ENCODE assay signal across 20 mouse cellular contexts in genomic region chr13:46715976-46716639, GRCm38 (mm10). TPM values are rescaled to one million over a fixed set of nuclear protein-coding genes. Genes with fewer than 3 reads are reported as not detected.
DNase-seq lines count a peak whose midpoint lies in the region; ATAC-seq and TF ChIP-seq lines count a peak whose summit lies in the region.
"Had no signal": no experiment of that assay in that cellular context is flagged by ENCODE, and none has a peak within 500 bp of the region (broad histone marks: within the 10 kb centered on the region; RNA-seq: fewer than 3 reads in every experiment).

No protein-coding gene starts in this region.

- peak overlapping the region; percentile 41; the same call in 1 of the 2 replicates for H3K27ac ChIP-seq in gastrocnemius, adult 2 months
- no peak overlapping the region for H3K27ac ChIP-seq in embryonic facial prominence, embryonic 14.5 days (replicated peaks; ENCODE audit: low read depth, low read length)
- H3K27ac ChIP-seq in liver, embryonic 15.5 days (replicated peaks): peak overlapping the region; percentile 24
- H3K27ac ChIP-seq in forebrain, embryonic 11.5 days (ENCODE audit: low read depth, low read length): no peak overlapping the region
- H3K27ac ChIP-seq: embryonic facial prominence, embryonic 12.5 days; forebrain, embryonic 15.5 days; limb, embryonic 10.5 days had no signal

- peaks cover 67% of the 10 kb centered on the region for H3K36me3 ChIP-seq in G1E (replicated peaks)
- peaks cover 42% of the 10 kb centered on the region for H3K36me3 ChIP-seq in embryonic facial prominence, embryonic 14.5 days (ENCODE audit: control insufficient read depth, insufficient read depth, low read length)
- peaks cover 50% of the 10 kb centered on the region for H3K36me3 ChIP-seq in liver, embryonic 15.5 days (replicated peaks)
- peaks cover 4% of the 10 kb centered on the region; the same call in 1 of the 2 replicates for H3K36me3 ChIP-seq in forebrain, embryonic 11.5 days (ENCODE audit: control insufficient read depth, insufficient read depth, low read length)

- intact Hi-C loops in gastrocnemius, adult 2 months (cut with DNase I): no loop called here

- H3K4me1 ChIP-seq in G1E (ENCODE audit: insufficient read depth, low read depth, low read length): peaks cover 43% of the 10 kb centered on the region
- H3K4me1 ChIP-seq in embryonic facial prominence, embryonic 14.5 days (ENCODE audit: control insufficient read depth, insufficient read depth, low read length): no peaks in the 10 kb centered on the region
- H3K4me1 ChIP-seq in liver, embryonic 15.5 days (replicated peaks): peaks cover 34% of the 10 kb centered on the region
- H3K4me1 ChIP-seq in forebrain, embryonic 11.5 days (replicated peaks; ENCODE audit: control insufficient read depth, insufficient read depth, low read length): no peaks in the 10 kb centered on the region
- H3K4me1 ChIP-seq: embryonic facial prominence, embryonic 12.5 days had no signal

- ATAC-seq in G1E (ENCODE audit: extremely low read depth, insufficient number of reproducible peaks, low FRiP score, poor library complexity, severe bottlenecking): peak; percentile 78
- ATAC-seq in embryonic facial prominence, embryonic 14.5 days (ENCODE audit: low read depth): no peak
- peak; percentile 47 for ATAC-seq in liver, embryonic 15.5 days (ENCODE audit: insufficient read depth)
- ATAC-seq in forebrain, embryonic 11.5 days (replicated peaks; ENCODE audit: low FRiP score): no peak
- ATAC-seq: forebrain, embryonic 15.5 days had no signal

- no peak overlapping the region for H3K4me3 ChIP-seq in gastrocnemius, adult 2 months
- no peak overlapping the region; the same call in 1 of the 2 replicates for H3K4me3 ChIP-seq in G1E (ENCODE audit: low read depth, low read length)
- no peak overlapping the region for H3K4me3 ChIP-seq in embryonic facial prominence, embryonic 14.5 days (ENCODE audit: low read depth, low read length)
- H3K4me3 ChIP-seq in liver, embryonic 15.5 days (replicated peaks): no peak overlapping the region
- H3K4me3 ChIP-seq in forebrain, embryonic 11.5 days (ENCODE audit: low read depth, low read length): no peak overlapping the region
- H3K4me3 ChIP-seq: embryonic facial prominence, embryonic 12.5 days; forebrain, embryonic 15.5 days; limb, embryonic 10.5 days had no signal

- H3K27me3 ChIP-seq in G1E (ENCODE audit: insufficient read depth, low read length): no peaks in the 10 kb centered on the region
- no peaks in the 10 kb centered on the region for H3K27me3 ChIP-seq in embryonic facial prominence, embryonic 14.5 days (replicated peaks; ENCODE audit: control insufficient read depth, insufficient read depth, low read length)
- no peaks in the 10 kb centered on the region for H3K27me3 ChIP-seq in liver, embryonic 15.5 days
- H3K27me3 ChIP-seq in forebrain, embryonic 11.5 days (ENCODE audit: control insufficient read depth, insufficient read depth, low read length): no peaks in the 10 kb centered on the region
- H3K27me3 ChIP-seq: embryonic facial prominence, embryonic 12.5 days; forebrain, embryonic 15.5 days had no signal

- H3K9ac ChIP-seq in embryonic facial prominence, embryonic 14.5 days (ENCODE audit: low read depth, low read length): no peak overlapping the region
- no peak overlapping the region for H3K9ac ChIP-seq in liver, embryonic 15.5 days
- no peak overlapping the region for H3K9ac ChIP-seq in forebrain, embryonic 11.5 days (ENCODE audit: low read length)
- H3K9ac ChIP-seq: embryonic facial prominence, embryonic 12.5 days; forebrain, embryonic 15.5 days had no signal

- no peaks in the 10 kb centered on the region for H3K9me3 ChIP-seq in G1E (replicated peaks)
- H3K9me3 ChIP-seq in embryonic facial prominence, embryonic 14.5 days (ENCODE audit: control insufficient read depth, low read length): no peaks in the 10 kb centered on the region
- H3K9me3 ChIP-seq in liver, embryonic 15.5 days (replicated peaks): no peaks in the 10 kb centered on the region
- H3K9me3 ChIP-seq in forebrain, embryonic 11.5 days (ENCODE audit: control insufficient read depth, low read length): no peaks in the 10 kb centered on the region
- H3K9me3 ChIP-seq: embryonic facial prominence, embryonic 12.5 days; forebrain, embryonic 15.5 days; limb, embryonic 10.5 days had no signal

- WGBS in embryonic facial prominence, embryonic 14.5 days: 59% methylated on average over 3 of the region's 3 CpGs
- WGBS in liver, embryonic 15.5 days (ENCODE audit: insufficient replicate concordance): 31% methylated on average over 3 of the region's 3 CpGs
- 90% methylated on average over 3 of the region's 3 CpGs for WGBS in forebrain, embryonic 11.5 days

- DNase-seq in gastrocnemius, adult 2 months: no peak
- no peak for DNase-seq in gastrocnemius, adult 18-20 months (ENCODE audit: low spot score)
- DNase-seq in G1E (ENCODE audit: low spot score): no peak
- DNase-seq in embryonic facial prominence, embryonic 14.5 days (ENCODE audit: low spot score): peak; percentile 16
- no peak for DNase-seq in forebrain, embryonic 11.5 days (ENCODE audit: low spot score)
- no peak for DNase-seq in urinary bladder, adult 18-20 months (ENCODE audit: low spot score in 2 of 2)
- DNase-seq in urinary bladder, postnatal 4 days (ENCODE audit: low spot score in 2 of 2): no peak
- DNase-seq: adrenal gland, postnatal 25 days; cerebellum, postnatal 25 days; gastrocnemius, postnatal 14 days; kidney, adult 11 months; kidney, postnatal 14 days; right cerebral cortex, postnatal 25 days; thymus, postnatal 14 days had no signal

- H3K4me2 ChIP-seq in embryonic facial prominence, embryonic 14.5 days (ENCODE audit: low read depth, low read length): no peak overlapping the region
- H3K4me2 ChIP-seq in liver, embryonic 15.5 days: no peak overlapping the region
- H3K4me2 ChIP-seq in forebrain, embryonic 11.5 days (ENCODE audit: low read depth, low read length, severe bottlenecking): no peak overlapping the region
- H3K4me2 ChIP-seq: embryonic facial prominence, embryonic 12.5 days; forebrain, embryonic 15.5 days; heart, embryonic 11.5 days; midbrain, embryonic 11.5 days had no signal

- no peak for TF ChIP-seq CTCF in gastrocnemius, adult 2 months (IDR thresholded peaks at IDR 0.05)
- no peak for TF ChIP-seq CTCF in G1E (IDR thresholded peaks at IDR 0.05; ENCODE audit: low read depth, low read length)

RNA-seq across cellular contexts. Expression of gene Nup153, which starts 11.6 kb away (rescaled TPM):
- 10 to 100 TPM; 46.5 to 49.7 TPM for total RNA-seq in gastrocnemius, adult 2 months (2021)
- total RNA-seq in gastrocnemius, adult 18-20 months (2021): 10 to 100 TPM; 40.1 to 41.3 TPM
- total RNA-seq in G1E (2014; fragmentation: Nextera tagmentation) (186 and 235 TPM in 2 replicates), G1E (2017) (89.2 and 92.3 TPM in 2 replicates)
- polyA plus RNA-seq in G1E (2012): 21.1 and 24.8 TPM in 2 replicates
- 31.5 and 31.8 TPM in 2 replicates for polyA plus RNA-seq in embryonic facial prominence, embryonic 14.5 days (2014; fragmentation: Nextera tagmentation; extraction: Ambion mirVana)
- polyA plus RNA-seq in liver, embryonic 15.5 days (2015; fragmentation: Nextera tagmentation; extraction: Ambion mirVana): 16.5 and 17.2 TPM in 2 replicates
- 49.3 and 49.7 TPM in 2 replicates for polyA plus RNA-seq in forebrain, embryonic 11.5 days (2014; fragmentation: Nextera tagmentation; extraction: Ambion mirVana)

RNA-seq across cellular contexts. Expression of gene Fam8a1, which starts 46.8 kb away (rescaled TPM):
- total RNA-seq in gastrocnemius, adult 2 months (2021): 10 to 100 TPM; 29.7 to 34.3 TPM
- 10 to 100 TPM; 28.7 to 33.2 TPM for total RNA-seq in gastrocnemius, adult 18-20 months (2021)
- 39.4 and 44.9 TPM in 2 replicates for total RNA-seq in G1E (2014; fragmentation: Nextera tagmentation)
- total RNA-seq in G1E (2017): 26.3 and 29.0 TPM in 2 replicates
- 7.2 and 9.8 TPM in 2 replicates for polyA plus RNA-seq in G1E (2012)
- 13.3 and 14.6 TPM in 2 replicates for polyA plus RNA-seq in embryonic facial prominence, embryonic 14.5 days (2014; fragmentation: Nextera tagmentation; extraction: Ambion mirVana)
- 2.8 and 3.0 TPM in 2 replicates for polyA plus RNA-seq in liver, embryonic 15.5 days (2015; fragmentation: Nextera tagmentation; extraction: Ambion mirVana)
- polyA plus RNA-seq in forebrain, embryonic 11.5 days (2014; fragmentation: Nextera tagmentation; extraction: Ambion mirVana): 9.3 and 10.8 TPM in 2 replicates

Comparison
In these comparisons a context has a peak if more than half of its experiments do, and no peak if none do; other contexts are left out.
1. H3K27ac ChIP-seq: peak in gastrocnemius, adult 2 months (single experiment) and liver, embryonic 15.5 days (single experiment); none in embryonic facial prominence, embryonic 14.5 days (single experiment) and forebrain, embryonic 11.5 days (single experiment).
2. ATAC-seq: peak in G1E (single experiment) and liver, embryonic 15.5 days (single experiment); none in embryonic facial prominence, embryonic 14.5 days (single experiment) and forebrain, embryonic 11.5 days (single experiment).